Mouse (Mus musculus): ENCODE measurements around the gene Cbfb. TPM values are rescaled to one million over a fixed set of nuclear protein-coding genes. Genes with fewer than 3 reads are reported as not detected.
"Not testable (repeated sequence)": the region's sequence is repeated elsewhere in the genome, so short reads cannot be mapped to it uniquely, and the experiment has no call there.

Gene Cbfb
- polyA plus RNA-seq, 1 experiment from 2014 or later = 59.9 TPM

DNA sequence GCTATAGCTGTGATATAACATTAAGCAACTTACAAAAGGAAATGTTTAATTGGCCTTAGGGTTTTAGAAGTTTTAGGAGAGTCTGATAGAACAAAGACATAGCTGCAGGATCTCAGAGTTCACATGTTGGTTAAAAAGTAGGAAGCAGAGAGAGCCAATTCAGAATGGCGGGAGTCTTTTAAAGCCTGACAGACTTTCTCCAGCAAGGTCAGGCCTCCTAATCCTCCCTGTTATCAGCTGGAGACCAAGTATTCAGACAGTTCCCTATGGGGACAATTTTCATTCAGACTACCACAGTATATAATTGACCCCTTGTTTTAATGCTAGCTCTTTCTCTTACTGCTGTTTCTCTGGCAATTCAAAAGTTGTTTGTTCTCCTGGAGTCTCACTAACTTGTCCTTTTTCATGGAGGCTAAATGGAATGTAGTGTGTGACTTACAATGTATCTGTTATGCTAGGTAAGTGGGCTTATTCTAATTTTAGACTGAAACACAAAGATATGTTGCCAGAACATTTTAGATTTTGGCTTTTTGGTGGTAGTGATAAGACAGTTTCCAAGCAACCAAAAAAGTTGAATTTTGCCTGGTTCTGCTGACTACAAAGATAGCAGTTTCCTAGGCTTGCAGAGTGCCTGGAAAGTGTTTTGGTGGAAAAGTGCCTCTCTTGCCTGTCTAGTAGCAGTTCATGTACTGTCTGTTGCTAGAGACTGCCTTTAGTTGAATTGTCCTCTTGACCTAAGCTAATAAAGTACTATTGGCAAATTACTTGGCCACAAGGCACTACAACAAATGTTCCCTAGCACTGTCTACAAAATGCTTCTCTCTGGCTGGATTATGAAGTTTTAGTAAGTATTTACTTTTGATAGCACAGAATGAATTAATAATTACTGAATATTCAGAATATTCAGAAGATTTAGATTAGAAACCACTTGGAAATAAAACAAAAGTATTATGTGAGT lies 39.0 kb downstream of the Cbfb start:
- Histone ChIP-seq H3K4me1 (ENCODE audit: insufficient read depth, low read length) (no peaks in the 10 kb centered on the region), H3K9ac (replicated peaks; ENCODE audit: low read length) (no peak overlapping the region), H3K36me3 (ENCODE audit: insufficient read depth, low read length) (peaks cover 9% of the 10 kb centered on the region), H3K27me3 (ENCODE audit: insufficient read depth, low read length) (no peaks in the 10 kb centered on the region), H3K27ac (ENCODE audit: low read length) (no peak overlapping the region), H3K4me3 (ENCODE audit: low read length) (no peak overlapping the region), H3K9me3 (ENCODE audit: low read length) (0 out of 2 replicates have a peak, but pooled peaks cover 3% of the 10 kb centered on the region), H3K4me2 (replicated peaks; ENCODE audit: low read depth, low read length) (no peak overlapping the region)
- no peak for ATAC-seq (ENCODE audit: low FRiP score, low TSS enrichment)
- WGBS = 86% methylated on average over 1 of the region's 1 CpGs

DNA sequence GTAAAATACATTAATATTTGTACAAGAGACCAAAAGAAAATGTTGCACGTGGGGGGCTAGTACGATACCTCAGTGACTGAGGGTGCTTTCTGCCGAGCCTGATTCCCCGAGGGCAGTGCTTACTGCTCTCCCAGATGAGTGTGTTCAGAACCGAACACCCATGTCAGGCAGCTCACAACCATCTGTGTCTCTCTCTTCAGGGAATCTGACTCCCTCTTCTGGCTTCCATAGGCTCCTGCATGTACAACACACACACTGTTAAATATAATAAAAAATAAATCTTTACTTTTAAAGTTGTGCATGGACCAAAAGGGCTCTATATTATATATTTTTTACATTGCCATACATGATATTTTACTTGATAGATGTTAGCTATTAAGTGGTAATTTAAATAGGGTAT lies 43.6 kb downstream of the Cbfb start:
- Histone ChIP-seq H3K4me1 (ENCODE audit: insufficient read depth, low read length) (no peaks in the 10 kb centered on the region), H3K9me3 (ENCODE audit: low read length) (0 out of 2 replicates have a peak, but pooled peaks cover 3% of the 10 kb centered on the region), H3K36me3 (ENCODE audit: insufficient read depth, low read length) (peaks cover 19% of the 10 kb centered on the region), H3K4me2 (replicated peaks; ENCODE audit: low read depth, low read length) (no peak overlapping the region), H3K4me3 (ENCODE audit: low read length) (no peak overlapping the region), H3K9ac (replicated peaks; ENCODE audit: low read length) (no peak overlapping the region), H3K27ac (ENCODE audit: low read length) (no peak overlapping the region), H3K27me3 (ENCODE audit: insufficient read depth, low read length) (no peaks in the 10 kb centered on the region)
- 90% methylated on average over 5 of the region's 5 CpGs for WGBS
- ATAC-seq (ENCODE audit: low FRiP score, low TSS enrichment) = no peak

DNA sequence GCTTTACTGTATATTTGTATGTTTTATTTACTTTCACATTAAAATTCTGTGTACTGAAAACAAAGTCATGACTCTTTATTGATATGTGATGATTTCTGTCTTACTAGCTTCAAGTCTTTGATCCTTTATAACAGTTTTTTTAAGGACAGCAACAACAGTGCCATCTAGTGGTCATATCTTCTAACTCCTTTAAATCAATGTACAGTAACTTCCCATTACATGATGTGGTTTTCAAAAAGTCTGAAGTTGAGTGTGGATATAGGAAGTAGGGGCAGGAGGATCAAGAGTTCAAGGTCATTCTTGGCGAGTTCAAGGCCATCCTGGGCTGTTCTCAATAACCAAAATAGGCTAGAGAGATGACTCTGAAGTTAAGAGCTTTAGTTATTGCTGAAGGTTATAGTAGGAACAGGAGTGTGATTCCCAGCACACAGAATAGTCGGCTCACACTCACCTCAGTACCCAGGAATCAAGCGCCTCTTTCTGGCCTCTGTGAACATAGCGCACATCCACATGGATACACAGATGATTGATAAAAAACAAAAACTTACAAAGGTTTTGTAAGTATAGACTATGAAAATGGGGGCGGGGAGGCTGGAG lies 47.5 kb downstream of the Cbfb start:
- ATAC-seq (ENCODE audit: low FRiP score, low TSS enrichment) = no peak; the same call in 1 of the 2 replicates
- WGBS = 79% methylated on average over 5 of the region's 5 CpGs

DNA sequence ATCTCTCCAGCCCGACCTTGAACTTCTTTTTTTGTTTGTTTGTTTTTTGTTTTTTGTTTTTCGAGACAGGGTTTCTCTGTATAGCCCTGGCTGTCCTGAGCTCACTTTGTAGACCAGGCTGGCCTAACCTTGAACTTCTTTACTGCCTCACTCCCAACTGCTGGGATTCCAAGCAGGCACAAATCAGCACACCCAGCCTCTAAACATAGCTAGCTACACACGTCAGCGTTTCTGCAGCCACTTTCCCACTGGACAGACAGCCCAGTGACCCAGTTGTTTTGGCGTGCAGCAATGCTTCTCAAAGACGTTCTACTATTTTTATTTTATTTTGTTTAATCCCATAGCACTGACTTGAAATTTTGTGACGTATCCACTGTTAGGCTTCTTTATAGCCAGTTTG lies 53.4 kb downstream of the Cbfb start:
- Histone ChIP-seq H3K9me3 (ENCODE audit: low read length) (no peaks in the 10 kb centered on the region), H3K9ac (replicated peaks; ENCODE audit: low read length) (no peak overlapping the region), H3K4me3 (ENCODE audit: low read length) (no peak overlapping the region), H3K36me3 (ENCODE audit: insufficient read depth, low read length) (no peaks in the 10 kb centered on the region), H3K27ac (ENCODE audit: low read length) (no peak overlapping the region; the same call in 1 of the 2 replicates), H3K4me1 (ENCODE audit: insufficient read depth, low read length) (peaks cover 17% of the 10 kb centered on the region), H3K27me3 (ENCODE audit: insufficient read depth, low read length) (no peaks in the 10 kb centered on the region), H3K4me2 (replicated peaks; ENCODE audit: low read depth, low read length) (no peak overlapping the region)
- 69% methylated on average over 7 of the region's 7 CpGs for WGBS
- no peak for ATAC-seq (ENCODE audit: low FRiP score, low TSS enrichment)

More for the DNA sequence above, 47.5 kb downstream of the Cbfb start:
- Histone ChIP-seq H3K4me1 (ENCODE audit: insufficient read depth, low read length) (no peaks in the 10 kb centered on the region), H3K27ac (ENCODE audit: low read length) (no peak overlapping the region), H3K9ac (replicated peaks; ENCODE audit: low read length) (no peak overlapping the region), H3K4me2 (replicated peaks; ENCODE audit: low read depth, low read length) (no peak overlapping the region), H3K36me3 (ENCODE audit: insufficient read depth, low read length) (peaks cover 10% of the 10 kb centered on the region; the same call in 1 of the 2 replicates), H3K9me3 (ENCODE audit: low read length) (no peaks in the 10 kb centered on the region), H3K27me3 (ENCODE audit: insufficient read depth, low read length) (no peaks in the 10 kb centered on the region), H3K4me3 (ENCODE audit: low read length) (no peak overlapping the region)

DNA sequence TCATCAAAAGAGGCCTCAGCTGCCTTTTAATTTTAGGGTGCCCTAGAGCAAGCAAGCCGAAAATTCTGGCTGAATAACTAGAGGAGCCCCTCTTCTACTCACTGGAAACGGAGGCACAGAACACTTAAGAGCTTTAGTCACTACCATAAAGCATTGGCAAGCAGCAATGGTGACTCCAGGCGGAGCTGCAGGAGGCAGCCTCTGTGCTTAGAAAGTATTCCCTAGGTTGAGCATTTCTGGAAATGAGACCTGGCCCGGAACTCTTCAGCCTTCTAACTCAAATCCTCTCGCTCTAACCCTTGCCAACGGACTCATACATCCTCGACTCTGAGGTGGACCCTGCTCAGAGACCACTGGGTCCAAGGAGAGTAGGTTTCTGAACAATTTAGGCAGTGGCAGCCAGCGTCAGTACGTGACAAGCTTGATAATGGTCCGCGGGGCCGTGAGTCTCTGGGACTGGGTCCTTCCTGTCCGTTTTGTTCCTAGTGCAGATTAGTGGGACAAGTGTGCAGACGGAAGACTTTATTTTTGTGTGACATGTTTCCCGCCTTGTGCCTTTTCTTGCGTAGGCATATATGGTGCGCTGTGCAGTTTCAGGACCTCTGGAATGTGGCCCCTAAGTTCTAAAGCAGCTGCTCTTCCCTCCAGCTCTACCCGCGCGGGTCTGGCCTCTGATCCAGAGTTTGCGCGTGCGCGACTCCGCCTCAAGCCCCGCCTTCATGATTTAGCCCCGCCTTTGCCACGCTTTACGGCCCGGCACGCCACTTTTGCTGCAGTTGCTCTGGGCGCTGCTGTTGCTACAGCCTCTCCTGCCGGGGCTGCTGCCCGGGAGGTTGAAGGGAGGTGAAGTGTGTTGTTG lies 54.2 kb downstream of the Cbfb start, which contains the start of gene D230025D16Rik:
Gene D230025D16Rik, plus strand, starts transcription at position 733 of the 859 bp plus-strand sequence.
- no peaks in the 10 kb centered on the region for H3K36me3 ChIP-seq (ENCODE audit: insufficient read depth, low read length)
- H3K27ac ChIP-seq (ENCODE audit: low read length) = peak within 1 kb of the TSS; percentile 91
- no peaks in the 10 kb centered on the region for H3K27me3 ChIP-seq (ENCODE audit: insufficient read depth, low read length)
- no peaks in the 10 kb centered on the region for H3K9me3 ChIP-seq (ENCODE audit: low read length)
- peak within 1 kb of the TSS; percentile 99 for H3K4me3 ChIP-seq (ENCODE audit: low read length)
- H3K4me1 ChIP-seq (ENCODE audit: insufficient read depth, low read length) = peaks cover 17% of the 10 kb centered on the region
- H3K9ac ChIP-seq (replicated peaks; ENCODE audit: low read length) = peak within 1 kb of the TSS; percentile 93
- H3K4me2 ChIP-seq (replicated peaks; ENCODE audit: low read depth, low read length) = peak within 1 kb of the TSS; percentile 84
- 2% methylated on average over 34 of the region's 34 CpGs for WGBS
- ATAC-seq (ENCODE audit: low FRiP score, low TSS enrichment) = peak; percentile 96

DNA sequence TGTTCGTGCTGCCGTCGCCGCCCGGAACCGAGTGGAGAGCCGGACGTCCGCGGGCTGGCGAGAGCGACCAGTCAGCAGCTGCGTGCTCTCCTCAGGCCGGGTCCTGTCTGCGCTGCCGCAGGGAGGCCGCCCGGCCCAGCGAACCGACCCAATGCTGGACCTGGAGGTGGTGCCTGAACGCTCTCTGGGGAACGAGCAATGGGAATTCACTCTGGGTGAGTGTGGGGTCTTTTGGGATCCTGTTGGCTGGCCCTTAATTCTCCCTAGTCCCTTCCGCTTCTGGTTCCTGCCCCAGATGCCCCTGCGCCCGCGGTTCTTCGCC lies 54.8 kb downstream of the Cbfb start:
- peak overlapping the region; percentile 91 for H3K27ac ChIP-seq (ENCODE audit: low read length)
- no peaks in the 10 kb centered on the region for H3K27me3 ChIP-seq (ENCODE audit: insufficient read depth, low read length)
- no peaks in the 10 kb centered on the region for H3K36me3 ChIP-seq (ENCODE audit: insufficient read depth, low read length)
- peak overlapping the region; percentile 93 for H3K9ac ChIP-seq (replicated peaks; ENCODE audit: low read length)
- peaks cover 17% of the 10 kb centered on the region for H3K4me1 ChIP-seq (ENCODE audit: insufficient read depth, low read length)
- H3K4me2 ChIP-seq (replicated peaks; ENCODE audit: low read depth, low read length) = peak overlapping the region; percentile 74
- H3K9me3 ChIP-seq (ENCODE audit: low read length) = no peaks in the 10 kb centered on the region
- ATAC-seq (ENCODE audit: low FRiP score, low TSS enrichment) = no peak
- H3K4me3 ChIP-seq (ENCODE audit: low read length) = peak overlapping the region; percentile 99
- under 1% methylated on average over 25 of the region's 27 CpGs for WGBS

DNA sequence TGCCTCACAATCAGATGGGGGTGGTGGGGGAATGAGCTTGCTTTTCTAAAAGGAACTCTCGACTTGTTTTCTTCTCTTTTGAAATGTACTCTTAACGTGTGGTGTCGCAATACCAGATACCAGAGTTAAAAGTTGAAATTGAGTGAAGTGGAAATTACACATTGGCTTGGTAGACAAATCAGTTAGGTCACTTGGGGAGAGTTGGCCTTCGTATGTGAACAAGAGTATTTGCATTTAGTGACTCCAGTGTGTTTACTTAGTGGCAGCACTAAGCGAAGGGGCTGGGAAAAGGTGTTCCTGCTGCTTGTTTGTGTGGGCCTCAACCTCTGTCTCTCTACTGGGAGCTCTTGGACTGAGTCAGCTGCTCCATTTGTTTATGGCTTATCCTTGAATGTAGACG lies 55.4 kb downstream of the Cbfb start:
- Histone ChIP-seq H3K27me3 (ENCODE audit: insufficient read depth, low read length) (no peaks in the 10 kb centered on the region), H3K9me3 (ENCODE audit: low read length) (no peaks in the 10 kb centered on the region), H3K9ac (replicated peaks; ENCODE audit: low read length) (peak overlapping the region; percentile 93), H3K4me3 (ENCODE audit: low read length) (peak overlapping the region; percentile 99), H3K4me2 (replicated peaks; ENCODE audit: low read depth, low read length) (peak overlapping the region; percentile 74), H3K27ac (ENCODE audit: low read length) (no peak overlapping the region), H3K36me3 (ENCODE audit: insufficient read depth, low read length) (no peaks in the 10 kb centered on the region), H3K4me1 (ENCODE audit: insufficient read depth, low read length) (peaks cover 17% of the 10 kb centered on the region)
- ATAC-seq (ENCODE audit: low FRiP score, low TSS enrichment) = no peak
- 19% methylated on average over 6 of the region's 6 CpGs for WGBS

DNA sequence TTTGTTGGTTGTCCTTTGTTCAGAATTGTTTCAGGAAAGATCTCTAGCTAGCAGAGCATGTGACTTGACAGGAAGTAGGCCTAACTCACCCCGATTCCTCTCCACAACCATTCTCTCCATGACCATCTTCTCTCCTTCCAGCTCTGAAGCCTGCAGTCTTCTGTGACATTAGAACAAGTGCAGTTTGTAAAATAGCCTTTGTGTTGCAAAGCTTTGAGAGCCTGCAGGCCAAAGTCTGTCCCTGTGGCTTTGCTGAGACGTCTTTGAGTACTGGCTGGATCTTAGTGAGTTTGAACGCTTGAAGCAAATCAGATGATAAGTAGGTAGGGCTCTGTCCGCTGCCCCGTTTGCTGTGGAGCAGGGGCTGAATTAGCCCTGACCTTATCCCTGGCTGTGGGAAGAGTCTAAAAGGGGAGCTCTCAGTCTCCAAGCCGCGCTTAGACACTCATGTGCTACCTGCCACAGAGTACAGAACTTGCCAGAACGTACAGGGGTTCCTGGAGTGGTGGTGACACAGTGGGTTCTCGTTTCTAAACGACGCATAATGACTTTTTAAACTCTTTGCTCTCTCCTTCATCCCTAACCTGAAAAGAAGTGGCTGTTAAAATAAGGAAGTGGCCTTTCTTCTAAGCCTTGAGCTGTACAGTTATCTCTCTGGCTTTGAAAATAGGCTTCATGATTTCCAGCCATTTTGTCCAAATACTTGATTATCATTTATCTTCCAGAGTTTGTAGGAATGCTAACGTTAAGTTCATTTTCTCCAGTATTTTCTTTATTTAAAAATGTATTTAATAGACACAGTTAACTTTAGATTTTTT lies 61.2 kb downstream of the Cbfb start:
- H3K9ac ChIP-seq (replicated peaks; ENCODE audit: low read length) = no peak overlapping the region
- H3K4me3 ChIP-seq (ENCODE audit: low read length) = no peak overlapping the region
- peaks cover 6% of the 10 kb centered on the region; the same call in 1 of the 2 replicates for H3K36me3 ChIP-seq (ENCODE audit: insufficient read depth, low read length)
- H3K4me1 ChIP-seq (ENCODE audit: insufficient read depth, low read length) = 0 out of 2 replicates have a peak, but pooled peaks cover 3% of the 10 kb centered on the region
- no peak overlapping the region for H3K27ac ChIP-seq (ENCODE audit: low read length)
- WGBS = 90% methylated on average over 12 of the region's 12 CpGs
- H3K4me2 ChIP-seq (replicated peaks; ENCODE audit: low read depth, low read length) = no peak overlapping the region
- no peak for ATAC-seq (ENCODE audit: low FRiP score, low TSS enrichment)
- H3K9me3 ChIP-seq (ENCODE audit: low read length) = no peaks in the 10 kb centered on the region
- no peaks in the 10 kb centered on the region for H3K27me3 ChIP-seq (ENCODE audit: insufficient read depth, low read length)

DNA sequence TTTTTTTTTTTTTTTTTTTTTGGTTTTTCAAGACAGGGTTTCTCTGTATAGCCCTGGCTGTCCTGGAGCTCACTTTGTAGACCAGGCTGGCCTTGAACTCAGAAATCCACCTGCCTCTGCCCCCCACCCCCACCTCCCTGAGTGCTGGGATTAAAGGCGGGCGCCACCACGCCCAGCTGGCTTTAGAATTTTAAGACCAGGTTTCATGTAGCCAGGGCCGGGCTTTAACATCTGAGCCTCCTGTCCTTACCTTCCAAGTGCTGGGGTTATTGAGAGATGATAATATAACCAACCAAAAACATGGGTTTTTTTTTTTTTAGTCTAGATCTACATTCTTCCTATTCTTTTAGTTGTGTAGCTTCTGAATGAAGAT lies 61.8 kb downstream of the Cbfb start:
- H3K9me3 ChIP-seq (ENCODE audit: low read length); H3K36me3 ChIP-seq (ENCODE audit: insufficient read depth, low read length); H3K4me2 ChIP-seq (replicated peaks; ENCODE audit: low read depth, low read length); H3K27me3 ChIP-seq (ENCODE audit: insufficient read depth, low read length); H3K4me3 ChIP-seq (ENCODE audit: low read length); H3K27ac ChIP-seq (ENCODE audit: low read length); ATAC-seq (ENCODE audit: low FRiP score, low TSS enrichment); H3K9ac ChIP-seq (replicated peaks; ENCODE audit: low read length); H3K4me1 ChIP-seq (ENCODE audit: insufficient read depth, low read length): not testable (repeated sequence)
- WGBS = 92% methylated on average over 4 of the region's 4 CpGs

All from kidney, embryonic 16.5 days (tissue).